Mouse (Mus musculus) limb, embryonic 10.5 days (tissue): ENCODE data around the gene Prickle3. TPM values are rescaled to one million over a fixed set of nuclear protein-coding genes. Genes with fewer than 3 reads are reported as not detected.
A peak's percentile ranks its signal among the peaks of the same experiment; 100 is the strongest.

ENCODE experiments used
- DNase-seq: peaks from one replicate; pipeline ENCODE4 v3.0.0-alpha.2; 2017; ENCODE audit warnings: low spot score
- H3K27ac ChIP-seq: fragments of 300-500 bp; sonication (generic); 2 replicates; pipeline ENCODE4 v1.5.1; 2016; ENCODE audit warnings: mild to moderate bottlenecking
- H3K27me3 ChIP-seq: fragments of 300-500 bp; sonication (generic); 2 replicates; pipeline ENCODE4 v1.6.1; 2016; ENCODE audit warnings: low read depth, mild to moderate bottlenecking; ENCODE audit not compliant: poor library complexity, severe bottlenecking
- H3K36me3 ChIP-seq: fragments of 300-500 bp; sonication (generic); 2 replicates; pipeline ENCODE4 v1.6.1; 2016; ENCODE audit warnings: mild to moderate bottlenecking, moderate library complexity
- H3K4me1 ChIP-seq: fragments of 300-500 bp; sonication (generic); 2 replicates; pipeline ENCODE4 v1.6.1; 2016
- H3K4me3 ChIP-seq: fragments of 300-500 bp; sonication (generic); 2 replicates; pipeline ENCODE4 v1.5.1; 2016; ENCODE audit warnings: mild to moderate bottlenecking, moderate library complexity
- H3K9me3 ChIP-seq: fragments of 300-500 bp; sonication (generic); replicated peaks from 2 replicates; pipeline ENCODE4 v1.6.1; 2016; ENCODE audit warnings: mild to moderate bottlenecking
- WGBS: fragments of 180-500 bp; shearing (Covaris S2); methylation state at CpG from one replicate; pipeline ENCODE4 v1.1.7; 2016; 5-methylcytosine and 5-hydroxymethylcytosine counted together
- polyA plus RNA-seq: library from polyadenylated mRNA; unstranded; fragments of >200 nt; fragmentation: Nextera tagmentation; extraction: Ambion mirVana; gene quantifications from 2 replicates; pipeline ENCODE4 v1.2.1, GENCODE M21; 2016

Prickle3 gene
- polyA plus RNA-seq, 1 experiment from 2014 or later: 9.1 TPM

DNA sequence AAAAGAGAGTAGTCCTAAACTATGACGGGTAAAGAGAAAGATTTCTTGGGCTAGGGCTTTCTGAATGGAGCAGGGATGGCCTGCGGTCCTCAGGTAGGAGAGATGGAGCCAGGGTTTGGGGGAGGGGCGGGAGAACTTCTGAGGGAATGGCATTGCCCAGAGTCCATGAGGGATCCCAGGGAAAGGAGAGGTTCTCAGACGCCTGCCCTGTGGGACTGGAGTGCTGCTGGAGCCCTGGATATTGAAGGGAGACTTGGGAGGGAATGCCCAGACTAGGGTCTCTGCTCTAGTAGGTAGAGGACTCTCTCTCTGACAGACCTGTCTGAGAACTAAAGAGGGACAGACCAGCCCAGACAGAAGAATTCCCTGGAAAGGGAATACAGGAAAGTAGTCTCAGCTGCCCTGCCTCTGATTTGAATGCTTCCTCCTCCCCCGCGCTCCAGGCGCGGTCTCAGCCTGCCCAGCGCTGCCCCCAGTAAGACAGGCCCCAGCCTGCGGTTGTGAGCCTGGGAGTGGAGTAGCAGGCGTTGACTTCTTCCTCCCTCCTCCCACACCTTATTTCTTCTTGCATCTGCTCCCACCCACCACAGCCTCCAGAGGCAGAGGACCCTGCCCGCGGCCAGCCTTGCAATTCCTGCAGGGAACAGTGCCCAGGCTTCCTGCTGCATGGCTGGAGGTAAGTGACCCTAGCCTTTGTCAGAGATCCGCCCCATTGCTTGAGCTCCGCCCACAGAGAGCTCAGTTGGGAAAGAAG lies 1.1 kb downstream of the Prickle3 start:
- Histone ChIP-seq H3K4me3 (peak overlapping the region; percentile 55), H3K27me3 (no peaks in the 10 kb centered on the region), H3K9me3 (no peaks in the 10 kb centered on the region), H3K4me1 (peaks cover 27% of the 10 kb centered on the region), H3K36me3 (no peaks in the 10 kb centered on the region), H3K27ac (peak overlapping the region; percentile 85)
- peak; percentile 53 for DNase-seq
- WGBS: 17% methylated on average over 14 of the region's 15 CpGs

DNA sequence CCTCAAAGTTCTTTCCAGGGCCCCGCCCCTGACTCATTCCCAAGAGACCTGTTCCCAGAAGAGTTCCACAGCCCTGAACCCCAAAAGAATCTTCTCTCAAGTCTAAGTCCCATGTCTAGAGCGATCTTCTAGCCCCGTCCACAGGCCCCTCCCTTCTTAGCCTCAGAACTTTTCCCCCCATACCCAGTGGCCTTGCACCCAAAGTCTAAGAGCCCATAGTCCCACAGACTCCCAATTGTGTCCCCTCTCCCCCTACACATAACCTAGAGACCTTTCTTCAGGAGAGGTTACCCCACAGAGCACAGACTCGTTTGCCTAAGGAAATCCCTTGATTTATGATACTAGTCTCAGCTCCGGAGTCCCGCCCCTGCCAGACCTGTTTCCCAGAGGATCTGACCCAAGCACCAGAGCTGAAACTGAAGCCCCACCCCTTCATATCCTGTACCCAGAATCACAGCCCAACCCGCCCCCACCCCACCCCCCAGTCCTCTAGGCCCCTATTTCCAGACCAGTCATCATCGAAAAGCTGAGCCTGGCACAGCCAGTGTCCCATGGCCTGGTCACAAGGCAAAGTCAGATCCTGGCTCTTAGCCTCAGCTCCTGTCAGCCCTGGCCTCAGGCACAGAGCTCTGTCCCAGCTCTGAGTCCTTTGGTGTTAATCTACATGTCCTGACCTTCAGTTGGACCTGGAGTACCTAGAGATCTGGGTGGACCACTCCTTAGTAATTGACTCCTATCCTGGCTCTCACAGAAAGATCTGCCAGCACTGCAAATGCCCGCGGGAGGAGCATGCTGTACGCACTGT lies 1.9 kb downstream of the Prickle3 start:
- Histone ChIP-seq H3K27me3 (no peaks in the 10 kb centered on the region), H3K4me3 (peak overlapping the region; percentile 55), H3K27ac (peak overlapping the region; percentile 85), H3K9me3 (no peaks in the 10 kb centered on the region), H3K4me1 (peaks cover 27% of the 10 kb centered on the region), H3K36me3 (no peaks in the 10 kb centered on the region)
- WGBS: 44% methylated on average over 11 of the region's 11 CpGs
- peak; percentile 35 for DNase-seq

DNA sequence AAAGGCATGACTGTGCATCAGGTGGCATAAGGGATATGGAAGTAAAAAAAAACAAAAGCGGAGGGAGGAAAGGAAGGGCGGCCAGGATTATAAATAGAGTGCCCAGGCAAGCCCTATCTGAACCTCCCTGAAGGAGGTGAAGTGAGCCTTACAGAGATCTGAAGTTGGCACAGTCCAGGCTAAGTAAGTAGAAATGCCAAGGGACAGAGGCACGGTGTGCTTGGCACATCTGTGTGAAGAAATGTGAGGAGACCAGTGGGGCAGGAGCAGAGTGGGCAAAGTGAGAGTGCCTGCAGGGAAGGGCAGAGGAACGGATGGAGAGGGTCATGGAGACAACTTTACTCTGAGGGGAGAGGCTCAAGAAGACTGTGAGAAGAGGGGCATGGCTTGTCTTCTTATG lies 4.0 kb downstream of the Prickle3 start:
- H3K36me3 ChIP-seq: peaks cover 7% of the 10 kb centered on the region
- peaks cover 27% of the 10 kb centered on the region for H3K4me1 ChIP-seq
- WGBS: 76% methylated on average over 4 of the region's 4 CpGs
- no peaks in the 10 kb centered on the region for H3K27me3 ChIP-seq
- no peak for DNase-seq
- no peak overlapping the region for H3K4me3 ChIP-seq
- no peaks in the 10 kb centered on the region for H3K9me3 ChIP-seq
- no peak overlapping the region for H3K27ac ChIP-seq

DNA sequence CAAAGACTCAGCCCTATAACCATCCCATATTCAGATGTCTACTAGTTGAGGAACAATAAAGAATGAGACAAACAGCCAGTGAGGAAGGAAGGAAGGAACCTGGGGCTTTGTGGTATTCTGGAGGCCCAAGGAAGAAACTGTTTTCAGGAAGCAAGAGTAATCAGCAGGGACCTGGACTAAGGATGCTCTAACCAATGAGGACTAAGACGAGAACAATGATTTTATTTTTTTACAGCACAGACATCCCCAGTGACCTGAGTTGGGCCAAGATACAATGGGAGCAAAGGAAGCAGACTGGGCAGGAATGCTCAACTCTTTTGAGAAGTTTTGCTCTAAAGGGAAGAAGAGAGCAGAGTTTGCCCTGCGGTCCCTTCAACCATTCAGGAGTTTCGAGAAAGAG lies 5.9 kb downstream of the Prickle3 start:
- Histone ChIP-seq H3K27me3 (no peaks in the 10 kb centered on the region), H3K36me3 (peaks cover 23% of the 10 kb centered on the region), H3K4me1 (peaks cover 16% of the 10 kb centered on the region), H3K9me3 (no peaks in the 10 kb centered on the region), H3K27ac (no peak overlapping the region), H3K4me3 (no peak overlapping the region)
- DNase-seq: no peak
- WGBS: 85% methylated on average over 3 of the region's 3 CpGs

DNA sequence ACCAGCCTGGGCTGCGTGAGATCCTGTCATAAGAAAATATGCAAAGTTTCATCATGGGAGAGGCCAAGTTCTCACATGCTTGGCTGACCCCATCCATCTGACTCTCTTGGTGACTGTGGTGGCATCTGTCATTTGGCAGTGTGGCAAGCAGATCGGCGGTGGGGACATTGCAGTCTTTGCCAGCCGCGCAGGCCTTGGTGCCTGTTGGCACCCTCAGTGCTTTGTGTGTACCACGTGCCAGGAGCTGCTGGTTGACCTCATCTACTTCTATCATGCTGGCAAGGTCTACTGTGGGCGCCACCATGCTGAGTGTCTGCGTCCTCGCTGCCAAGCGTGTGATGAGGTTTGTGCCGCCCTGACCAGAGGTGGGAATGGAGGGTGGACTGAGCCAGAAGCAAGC lies 7.7 kb downstream of the Prickle3 start:
- H3K9me3 ChIP-seq: no peaks in the 10 kb centered on the region
- H3K36me3 ChIP-seq: peaks cover 32% of the 10 kb centered on the region
- no peaks in the 10 kb centered on the region for H3K4me1 ChIP-seq
- WGBS: 91% methylated on average over 11 of the region's 11 CpGs
- no peak for DNase-seq
- H3K27me3 ChIP-seq: no peaks in the 10 kb centered on the region
- H3K4me3 ChIP-seq: no peak overlapping the region
- H3K27ac ChIP-seq: no peak overlapping the region

DNA sequence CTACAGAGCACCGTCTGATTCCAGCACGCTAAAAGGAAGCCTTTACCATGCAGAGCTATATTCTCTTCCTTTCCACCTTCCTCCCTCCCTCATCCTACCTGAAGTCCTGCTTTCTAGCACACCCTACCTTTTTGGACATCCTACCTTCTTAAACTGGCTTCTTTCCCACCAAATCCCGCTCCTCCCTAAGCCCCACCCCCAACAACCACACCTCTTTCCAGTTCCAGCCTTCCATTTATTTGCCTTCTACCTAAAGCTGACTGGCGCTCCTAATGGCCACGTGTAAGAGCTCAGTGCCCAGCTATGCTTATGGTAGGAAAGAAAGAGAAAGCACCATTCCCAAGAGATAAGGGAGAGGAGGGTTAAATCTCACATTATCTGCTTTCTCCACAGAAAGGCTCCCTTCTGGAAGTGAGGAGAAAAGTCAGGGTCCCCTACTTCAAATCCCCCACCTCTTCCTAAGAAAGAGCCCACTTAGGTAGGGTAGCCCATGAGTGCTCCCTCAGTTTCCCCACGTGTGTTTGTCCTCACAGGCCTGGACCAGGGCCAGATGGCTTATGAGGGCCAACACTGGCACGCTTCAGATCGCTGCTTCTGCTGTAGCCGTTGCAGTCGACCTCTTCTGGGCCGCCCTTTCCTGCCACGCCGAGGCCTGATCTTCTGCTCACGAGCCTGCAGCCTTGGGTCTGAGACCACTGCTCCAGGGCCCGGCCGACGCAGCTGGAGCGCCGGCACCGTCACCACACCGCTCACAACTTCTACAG lies 8.9 kb downstream of the Prickle3 start:
- Histone ChIP-seq H3K27ac (no peak overlapping the region), H3K36me3 (peaks cover 32% of the 10 kb centered on the region), H3K9me3 (no peaks in the 10 kb centered on the region), H3K4me3 (no peak overlapping the region), H3K27me3 (no peaks in the 10 kb centered on the region), H3K4me1 (no peaks in the 10 kb centered on the region)
- WGBS: 76% methylated on average over 21 of the region's 21 CpGs
- DNase-seq: no peak

DNA sequence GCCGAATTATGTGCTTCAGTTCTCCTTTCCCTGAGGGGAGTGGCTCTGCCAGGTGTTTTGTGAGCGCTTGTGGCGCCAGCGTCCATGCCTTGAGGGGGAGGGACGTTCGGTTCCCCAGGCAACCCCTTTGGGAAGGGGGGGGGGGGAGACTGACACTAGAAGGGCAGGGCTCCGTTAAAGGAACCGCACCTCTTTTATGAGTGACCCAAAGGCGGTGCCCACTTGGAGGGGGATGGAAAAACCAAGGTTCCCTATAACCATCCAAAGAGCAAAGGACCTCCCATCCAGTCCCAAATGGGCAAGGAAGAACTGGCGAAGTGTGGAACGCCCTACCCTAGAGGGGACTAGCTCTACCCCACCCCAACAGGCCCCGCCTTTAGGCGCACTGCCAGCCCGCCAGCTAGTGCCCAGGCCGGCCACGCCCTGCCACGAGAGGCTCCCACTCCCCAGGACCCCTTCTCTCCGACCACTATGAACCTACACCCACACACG lies 13.4 kb downstream of the Prickle3 start:
- no peaks in the 10 kb centered on the region for H3K9me3 ChIP-seq
- H3K4me1 ChIP-seq: peaks cover 12% of the 10 kb centered on the region
- H3K36me3 ChIP-seq: peaks cover 25% of the 10 kb centered on the region
- H3K27ac ChIP-seq: peak overlapping the region; percentile 80
- H3K4me3 ChIP-seq: peak overlapping the region; percentile 49
- peak; percentile 67 for DNase-seq
- 11% methylated on average over 16 of the region's 19 CpGs for WGBS
- no peaks in the 10 kb centered on the region for H3K27me3 ChIP-seq

DNA sequence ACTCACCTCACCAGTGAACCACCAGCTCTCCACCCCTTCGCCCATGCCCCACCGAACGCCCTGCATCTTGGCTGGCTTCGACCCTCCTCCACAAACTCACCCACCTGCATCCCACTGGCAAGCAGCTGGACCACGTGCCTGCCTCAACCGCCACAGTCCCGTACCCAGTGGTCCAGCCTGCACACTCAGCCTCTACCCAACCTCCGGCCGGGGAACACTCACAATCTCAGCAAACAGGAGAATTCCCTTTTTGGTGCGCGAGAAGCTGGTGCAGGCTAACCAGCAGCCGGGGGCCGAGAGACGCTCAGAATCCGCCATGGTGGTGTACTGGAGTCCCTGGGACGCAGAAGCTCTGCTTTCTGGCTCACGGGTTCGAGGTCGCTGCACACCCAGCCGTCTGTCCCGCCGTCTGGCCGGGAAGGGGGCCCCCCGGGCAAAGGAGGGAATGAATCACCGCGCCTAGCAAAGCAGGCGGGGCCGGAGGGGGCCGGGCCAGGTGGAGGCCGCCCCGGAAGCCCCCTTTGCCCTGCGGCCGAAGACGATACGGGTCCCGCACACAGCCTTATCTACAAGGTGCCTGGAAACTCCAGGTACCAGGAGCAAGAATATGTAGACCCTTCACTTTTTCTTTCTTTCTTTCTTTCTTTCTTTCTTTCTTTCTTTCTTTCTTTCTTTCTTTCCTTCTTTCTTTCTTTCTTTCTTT lies 14.0 kb downstream of the Prickle3 start, which contains the start of gene Plp2:
Gene Plp2, minus strand, starts transcription at position 470 of the 703 bp plus-strand sequence.
- H3K27me3 ChIP-seq: no peaks in the 10 kb centered on the region
- H3K4me1 ChIP-seq: peaks cover 12% of the 10 kb centered on the region
- peak; percentile 50 for DNase-seq
- H3K4me3 ChIP-seq: peak within 1 kb of the TSS; percentile 49
- H3K36me3 ChIP-seq: peaks cover 25% of the 10 kb centered on the region
- H3K27ac ChIP-seq: peak within 1 kb of the TSS; percentile 80
- no peaks in the 10 kb centered on the region for H3K9me3 ChIP-seq
- WGBS: 20% methylated on average over 35 of the region's 36 CpGs

DNA sequence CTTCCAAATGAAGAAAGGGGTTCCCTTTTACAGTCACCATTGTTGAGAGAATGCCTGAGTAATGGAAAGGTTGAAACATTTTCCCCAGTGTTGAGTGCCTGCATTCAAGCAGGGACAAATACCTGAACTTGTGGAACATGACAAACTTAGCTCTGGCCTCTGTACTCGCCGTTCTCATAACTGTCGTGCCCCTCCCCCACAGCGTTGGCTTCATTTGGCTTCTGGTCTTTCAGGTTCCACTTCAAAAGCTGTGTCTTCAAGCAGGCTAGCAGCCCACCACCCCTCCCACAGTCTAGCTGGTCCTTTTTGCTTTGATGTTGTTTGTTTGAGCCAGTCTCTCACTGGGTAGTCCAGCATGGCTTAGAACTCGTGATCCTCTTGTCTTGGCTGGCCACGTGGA lies 15.7 kb downstream of the Prickle3 start:
- WGBS: 21% methylated on average over 6 of the region's 6 CpGs
- no peaks in the 10 kb centered on the region for H3K9me3 ChIP-seq
- H3K4me3 ChIP-seq: no peak overlapping the region
- no peak for DNase-seq
- peaks cover 9% of the 10 kb centered on the region for H3K36me3 ChIP-seq
- no peaks in the 10 kb centered on the region for H3K27me3 ChIP-seq
- no peak overlapping the region for H3K27ac ChIP-seq
- peaks cover 12% of the 10 kb centered on the region for H3K4me1 ChIP-seq

DNA sequence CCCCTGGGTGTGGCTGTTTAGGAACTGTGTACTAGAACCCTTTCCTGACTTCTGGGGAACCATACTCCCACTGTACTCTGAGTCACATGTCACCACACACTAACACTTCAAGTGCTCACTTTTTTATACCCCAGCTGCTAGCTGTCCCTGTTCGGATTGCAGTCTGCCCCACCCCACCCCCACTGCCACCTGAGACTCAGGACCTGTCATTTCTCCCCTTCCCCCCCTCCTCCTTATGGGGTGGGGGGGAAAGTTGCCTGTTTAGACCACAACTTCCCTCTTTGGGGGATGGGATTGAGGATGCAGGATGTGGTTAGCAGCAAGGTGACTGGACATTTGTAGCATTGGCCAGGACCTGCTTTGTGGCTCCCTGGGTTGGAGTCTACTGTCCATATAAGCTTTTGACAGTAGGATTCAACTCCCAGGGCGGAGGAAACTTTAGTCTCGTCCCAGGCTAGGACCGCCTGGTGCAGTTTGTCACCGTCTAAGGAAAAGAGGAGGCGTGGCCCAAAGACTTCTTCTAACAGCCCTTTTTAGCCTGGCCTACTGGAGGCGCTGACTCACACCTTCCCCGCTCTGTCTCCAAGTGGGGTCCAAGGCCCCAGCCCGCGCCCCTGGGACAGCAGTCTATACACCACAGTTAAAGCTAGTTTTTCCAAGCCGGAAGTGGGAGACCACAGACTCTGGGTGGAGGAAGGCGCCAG lies 16.7 kb downstream of the Prickle3 start:
- DNase-seq: peak; percentile 33
- Histone ChIP-seq H3K27me3 (no peaks in the 10 kb centered on the region), H3K27ac (peak overlapping the region; percentile 73; the same call in 1 of the 2 replicates), H3K4me1 (peaks cover 12% of the 10 kb centered on the region), H3K4me3 (peak overlapping the region; percentile 40), H3K9me3 (no peaks in the 10 kb centered on the region), H3K36me3 (peaks cover 8% of the 10 kb centered on the region)
- 26% methylated on average over 12 of the region's 12 CpGs for WGBS

DNA sequence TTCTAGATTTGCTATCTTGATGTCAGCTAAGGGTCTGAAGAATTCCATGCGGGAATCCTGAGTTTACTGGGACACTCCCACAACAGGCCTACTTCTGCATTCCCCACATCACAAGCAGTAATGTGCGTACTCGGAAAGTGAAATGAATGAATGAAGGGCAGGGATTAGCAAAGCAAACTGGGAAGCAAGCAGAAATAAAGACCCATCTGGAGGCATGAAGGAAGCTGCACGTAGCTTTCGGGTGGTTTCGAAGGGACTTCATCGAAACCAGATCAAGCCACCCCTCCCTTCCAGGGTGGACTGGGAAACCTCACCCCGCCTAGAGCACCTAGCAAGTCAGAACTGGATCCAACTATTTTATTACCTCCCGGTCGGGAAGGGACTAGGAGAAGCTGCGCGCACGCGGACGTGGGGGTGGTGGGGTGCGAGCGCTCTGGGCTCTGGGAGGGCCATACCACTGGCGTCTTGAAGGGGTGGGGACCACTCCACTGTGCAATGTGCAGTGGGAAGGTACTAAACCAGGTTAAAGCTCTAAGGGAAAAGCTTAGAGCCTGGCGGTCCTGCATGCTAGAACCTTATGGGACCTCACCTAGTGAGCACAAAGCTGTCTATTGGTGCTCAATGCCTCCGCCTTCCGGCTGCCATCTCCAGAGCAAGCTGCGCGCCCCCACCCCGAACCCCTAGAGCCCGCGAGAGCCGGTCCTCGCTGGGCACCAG lies 17.4 kb downstream of the Prickle3 start:
- H3K27me3 ChIP-seq: no peaks in the 10 kb centered on the region
- peak; percentile 43 for DNase-seq
- no peaks in the 10 kb centered on the region for H3K9me3 ChIP-seq
- H3K4me3 ChIP-seq: peak overlapping the region; percentile 40
- H3K4me1 ChIP-seq: peaks cover 12% of the 10 kb centered on the region
- 27% methylated on average over 28 of the region's 28 CpGs for WGBS
- H3K27ac ChIP-seq: peak overlapping the region; percentile 73
- peaks cover under 1% of the 10 kb centered on the region; the same call in 1 of the 2 replicates for H3K36me3 ChIP-seq
